Mouse (Mus musculus) heart, embryonic 11.5 days (tissue): ENCODE results near the gene Lactbl1. TPM values are rescaled to one million over a fixed set of nuclear protein-coding genes. Genes with fewer than 3 reads are reported as not detected.

ENCODE experiments used
- ATAC-seq: fragments of 200-750 bp; cut with Nextera tagmentation; replicated peaks from 2 replicates; pipeline ENCODE4 v1.8.0; 2017; ENCODE audit warnings: moderate library complexity; ENCODE audit not compliant: insufficient number of reproducible peaks, low FRiP score, low TSS enrichment
- H3K27ac ChIP-seq: fragments of 300-500 bp; sonication (generic); 2 replicates; pipeline ENCODE4 v1.5.1; 2014; ENCODE audit warnings: mild to moderate bottlenecking, low read depth, low read length
- H3K27me3 ChIP-seq: fragments of 300-500 bp; sonication (generic); 2 replicates; pipeline ENCODE4 v1.6.1; 2014; ENCODE audit warnings: mild to moderate bottlenecking, low read length, mixed read lengths; ENCODE audit not compliant: control insufficient read depth, insufficient read depth
- H3K36me3 ChIP-seq: fragments of 300-500 bp; sonication (generic); 2 replicates; pipeline ENCODE4 v1.6.1; 2014; ENCODE audit warnings: mild to moderate bottlenecking, low read length, moderate library complexity, mixed read lengths; ENCODE audit not compliant: control insufficient read depth, insufficient read depth
- H3K4me1 ChIP-seq: fragments of 300-500 bp; sonication (generic); 2 replicates; pipeline ENCODE4 v1.6.1; 2014; ENCODE audit warnings: low read length; ENCODE audit not compliant: control insufficient read depth, insufficient read depth
- H3K4me2 ChIP-seq: fragments of 300-500 bp; sonication (generic); 2 replicates; pipeline ENCODE4 v1.6.1; 2014; ENCODE audit warnings: mild to moderate bottlenecking, moderate library complexity
- H3K4me3 ChIP-seq: fragments of 300-500 bp; sonication (generic); 2 replicates; pipeline ENCODE4 v1.5.1; 2014; ENCODE audit warnings: low read depth, low read length
- H3K9ac ChIP-seq: fragments of 300-500 bp; sonication (generic); 2 replicates; pipeline ENCODE4 v1.6.1; 2014; ENCODE audit warnings: mild to moderate bottlenecking, low read depth, low read length, moderate library complexity
- H3K9me3 ChIP-seq: fragments of 300-500 bp; sonication (generic); replicated peaks from 2 replicates; pipeline ENCODE4 v1.6.1; 2016; ENCODE audit warnings: low read length; ENCODE audit not compliant: control insufficient read depth
- WGBS: fragments of 180-500 bp; shearing (Covaris S2); extraction: QIAGEN DNeasy Blood & Tissue Kit; methylation state at CpG from one replicate; pipeline ENCODE4 v1.1.7; 2014; ENCODE audit not compliant: insufficient replicate concordance; 5-methylcytosine and 5-hydroxymethylcytosine counted together
- microRNA-seq: library from miRNA; unstranded; fragments of <30 nt; microRNA quantifications from one replicate; pipeline ENCODE4, GENCODE M21; 2016; ENCODE audit warnings: borderline number of aligned reads
- polyA plus RNA-seq: library from polyadenylated mRNA; unstranded; fragments of >200 nt; fragmentation: Nextera tagmentation; extraction: Ambion mirVana; gene quantifications from 2 replicates; pipeline ENCODE4 v1.2.1, GENCODE M21; 2014

Lactbl1 gene
- polyA plus RNA-seq, 1 experiment from 2014 or later: not detected

DNA sequence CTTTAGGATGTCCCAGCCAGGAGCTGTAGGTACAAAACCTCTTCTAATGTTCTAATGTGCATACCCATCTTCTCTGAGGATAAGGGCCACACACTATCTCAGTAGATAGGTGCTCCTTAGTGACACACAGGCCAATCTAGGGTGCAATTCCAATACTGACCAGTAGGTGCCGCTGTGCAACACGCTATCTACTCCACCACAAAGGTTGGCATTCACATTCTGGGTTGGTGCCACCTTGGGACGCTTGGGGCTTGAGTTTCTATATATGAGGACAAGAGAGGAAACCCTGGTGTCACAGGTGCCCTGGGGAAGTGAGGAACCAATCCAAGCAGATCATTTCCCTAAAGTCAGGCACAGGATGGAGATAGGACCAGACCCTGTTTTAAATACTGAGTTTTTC lies 56.1 kb downstream of the Lactbl1 start:
- H3K4me3 ChIP-seq: no peak overlapping the region
- H3K27ac ChIP-seq: no peak overlapping the region
- no peaks in the 10 kb centered on the region for H3K36me3 ChIP-seq
- H3K9me3 ChIP-seq: no peaks in the 10 kb centered on the region
- 6% methylated on average over 3 of the region's 3 CpGs for WGBS
- ATAC-seq: no peak
- no peaks in the 10 kb centered on the region; the same call in 1 of the 2 replicates for H3K4me1 ChIP-seq
- no peak overlapping the region for H3K9ac ChIP-seq
- no peak overlapping the region for H3K4me2 ChIP-seq
- H3K27me3 ChIP-seq: peaks cover 22% of the 10 kb centered on the region

DNA sequence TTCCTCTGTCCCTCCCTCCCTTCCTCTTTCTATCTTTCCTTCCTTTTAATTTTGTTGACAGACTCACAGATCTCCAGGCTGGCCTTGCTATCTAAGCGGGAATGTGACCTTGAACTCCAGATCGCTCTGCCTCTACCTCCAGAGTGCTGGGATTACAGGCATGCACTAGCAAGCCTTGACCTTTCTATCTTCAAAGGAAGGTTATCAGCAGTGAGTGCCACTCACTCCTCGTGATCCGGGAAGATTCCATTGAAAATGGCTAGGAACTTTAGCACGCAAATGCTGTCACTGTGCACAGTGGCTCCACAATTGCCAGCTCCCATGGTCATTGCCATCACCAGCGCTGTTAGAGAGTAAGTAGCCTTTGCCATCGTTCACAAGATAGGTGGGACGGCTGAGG lies 56.8 kb downstream of the Lactbl1 start:
- H3K9me3 ChIP-seq: no peaks in the 10 kb centered on the region
- H3K36me3 ChIP-seq: no peaks in the 10 kb centered on the region
- H3K27me3 ChIP-seq: peaks cover 28% of the 10 kb centered on the region
- no peak overlapping the region for H3K4me3 ChIP-seq
- no peak overlapping the region for H3K9ac ChIP-seq
- no peak overlapping the region for H3K4me2 ChIP-seq
- ATAC-seq: no peak
- H3K4me1 ChIP-seq: no peaks in the 10 kb centered on the region; the same call in 1 of the 2 replicates
- WGBS: 46% methylated on average over 8 of the region's 8 CpGs
- H3K27ac ChIP-seq: no peak overlapping the region

DNA sequence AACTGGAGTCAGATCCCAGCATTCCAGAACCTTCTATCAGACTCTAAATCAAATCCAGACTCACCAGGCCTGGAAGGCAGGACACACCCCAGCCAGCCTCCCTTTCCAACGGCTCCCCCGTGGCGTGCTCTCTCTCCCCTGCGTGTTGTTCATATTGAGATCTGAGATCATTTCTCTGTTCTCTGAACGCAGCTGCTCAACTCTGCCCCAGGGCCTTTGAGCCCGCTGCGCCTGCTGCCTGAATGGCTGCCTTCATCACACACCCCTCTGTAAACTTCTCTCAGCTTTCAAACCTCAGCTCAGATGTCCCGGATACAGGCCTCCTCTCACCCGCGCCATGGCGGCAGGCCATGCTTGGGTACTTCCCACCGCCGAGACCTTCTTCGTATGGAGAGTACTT lies 58.2 kb downstream of the Lactbl1 start:
- Histone ChIP-seq H3K27me3 (peaks cover 32% of the 10 kb centered on the region), H3K9ac (no peak overlapping the region), H3K27ac (no peak overlapping the region), H3K9me3 (no peaks in the 10 kb centered on the region), H3K4me3 (no peak overlapping the region), H3K4me2 (no peak overlapping the region), H3K4me1 (no peaks in the 10 kb centered on the region; the same call in 1 of the 2 replicates), H3K36me3 (no peaks in the 10 kb centered on the region)
- ATAC-seq: no peak
- WGBS: 83% methylated on average over 14 of the region's 14 CpGs

DNA sequence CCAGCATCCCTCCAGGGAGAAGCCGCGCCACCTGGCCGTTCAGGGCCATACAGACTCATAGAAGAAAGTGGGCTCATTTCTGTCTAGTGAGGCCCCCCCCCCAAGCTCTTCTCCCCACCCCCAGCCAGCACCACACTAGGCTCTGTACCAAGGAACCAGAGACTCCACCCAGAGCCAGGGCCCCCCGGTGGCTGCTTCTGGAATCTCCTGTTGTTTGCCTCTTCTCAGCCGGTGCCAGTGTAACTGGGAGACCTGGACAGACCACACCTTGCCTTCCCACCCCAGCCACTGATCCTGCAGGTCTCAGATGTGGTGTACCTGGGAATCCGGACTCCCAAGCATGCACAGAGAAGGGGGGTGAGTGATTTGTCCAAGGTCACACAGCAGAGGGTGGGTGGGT lies 62.1 kb downstream of the Lactbl1 start:
- no peak overlapping the region for H3K27ac ChIP-seq
- peaks cover 32% of the 10 kb centered on the region for H3K27me3 ChIP-seq
- H3K9ac ChIP-seq: no peak overlapping the region
- WGBS: 73% methylated on average over 6 of the region's 6 CpGs
- no peaks in the 10 kb centered on the region; the same call in 1 of the 2 replicates for H3K4me1 ChIP-seq
- no peak overlapping the region for H3K4me3 ChIP-seq
- H3K4me2 ChIP-seq: no peak overlapping the region
- H3K9me3 ChIP-seq: no peaks in the 10 kb centered on the region
- no peak; the same call in 1 of the 2 replicates for ATAC-seq
- no peaks in the 10 kb centered on the region for H3K36me3 ChIP-seq

DNA sequence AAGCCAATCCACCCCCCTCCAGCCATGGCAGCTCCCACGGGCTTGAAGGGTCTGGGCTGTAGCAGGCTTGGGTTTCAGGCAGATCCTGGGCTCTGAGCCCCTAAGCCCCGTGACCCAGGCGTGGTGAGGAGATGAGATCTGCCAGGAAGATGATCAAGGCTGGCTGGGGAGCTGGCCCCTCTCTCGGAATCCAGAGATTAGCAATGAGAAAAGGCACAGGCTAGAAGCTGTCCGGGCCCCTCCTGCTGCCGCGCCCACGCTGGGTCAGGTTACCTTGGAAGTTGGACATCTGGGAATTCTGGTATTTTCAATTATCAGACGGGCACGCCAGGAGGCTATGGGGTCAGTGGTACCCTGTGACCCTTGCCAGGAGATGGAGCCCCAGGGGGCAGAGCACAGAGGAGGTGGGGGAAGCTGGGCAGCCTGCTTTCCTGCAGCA lies 63.0 kb downstream of the Lactbl1 start:
- H3K9ac ChIP-seq: no peak overlapping the region
- no peak for ATAC-seq
- H3K4me1 ChIP-seq: no peaks in the 10 kb centered on the region; the same call in 1 of the 2 replicates
- 51% methylated on average over 10 of the region's 10 CpGs for WGBS
- no peak overlapping the region for H3K4me3 ChIP-seq
- no peak overlapping the region for H3K27ac ChIP-seq
- no peaks in the 10 kb centered on the region for H3K36me3 ChIP-seq
- H3K4me2 ChIP-seq: no peak overlapping the region
- no peaks in the 10 kb centered on the region for H3K9me3 ChIP-seq
- H3K27me3 ChIP-seq: peaks cover 37% of the 10 kb centered on the region

DNA sequence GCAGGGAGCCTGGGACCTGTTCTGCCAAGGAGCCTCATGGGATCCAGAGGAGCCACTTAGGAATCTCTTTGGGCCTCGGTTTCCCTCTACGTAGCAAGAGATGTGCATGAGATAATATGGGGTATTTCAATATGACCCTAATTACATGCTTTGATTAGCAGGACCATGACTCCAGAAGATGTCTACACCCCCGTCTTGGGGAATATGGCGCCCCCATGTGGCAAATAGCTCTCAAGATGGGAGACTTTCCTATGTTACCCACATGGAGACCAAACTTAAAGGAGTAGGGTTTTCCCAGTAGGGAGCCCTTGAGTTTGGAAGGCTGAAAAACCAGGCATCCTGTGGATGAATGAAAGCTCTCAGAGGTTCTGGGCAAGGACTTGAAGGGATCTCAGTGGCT lies 65.7 kb downstream of the Lactbl1 start:
- WGBS: 57% methylated on average over 4 of the region's 4 CpGs

More for the DNA sequence above, 65.7 kb downstream of the Lactbl1 start:
- Histone ChIP-seq H3K9ac (no peak overlapping the region), H3K9me3 (no peaks in the 10 kb centered on the region), H3K4me1 (no peaks in the 10 kb centered on the region; the same call in 1 of the 2 replicates), H3K4me2 (no peak overlapping the region), H3K4me3 (no peak overlapping the region), H3K27me3 (peaks cover 28% of the 10 kb centered on the region), H3K36me3 (no peaks in the 10 kb centered on the region), H3K27ac (no peak overlapping the region)
- no peak for ATAC-seq

Small RNA genes within 50 kb of the gene (microRNA-seq; reads per million reads assigned to microRNA genes)
- gene Gm22180: not detected

Other genes with a start within 250 kb of the Lactbl1 start
- gene Htr1d, start 199.1 kb upstream of the Lactbl1 start, polyA plus RNA-seq: 0.39 TPM in 1 of 2 replicates, not detected in the other
- 0.25 and 0.29 TPM in 2 replicates for gene 6030445D17Rik, start 160.4 kb upstream of the Lactbl1 start, polyA plus RNA-seq
- gene Luzp1, start 152.9 kb upstream of the Lactbl1 start, polyA plus RNA-seq: 85.8 and 108 TPM in 2 replicates
- gene Kdm1a, start 19.9 kb upstream of the Lactbl1 start, polyA plus RNA-seq: 38.9 and 41.1 TPM in 2 replicates
- gene Tex46, start 12.2 kb upstream of the Lactbl1 start, polyA plus RNA-seq: not detected in 2 replicates
- 2.5 and 2.7 TPM in 2 replicates for gene Ephb2, start 213.4 kb downstream of the Lactbl1 start, polyA plus RNA-seq